Mouse (Mus musculus) neural tube, embryonic 11.5 days (tissue): ENCODE measurements at regions not wholly inside any gene's neighbourhood (a gene's known extent, or its start where the extent isn't known, plus 50 kb on each side); places are given as distances from the start of the nearest gene placed in this dataset.
A peak's percentile ranks its signal among the peaks of the same experiment; 100 is the strongest.
"Not testable (repeated sequence)": the region's sequence is repeated elsewhere in the genome, so short reads cannot be mapped to it uniquely, and the experiment has no call there.

Source experiments
- ATAC-seq: fragments of 200-750 bp; cut with Nextera tagmentation; 2 replicates; pipeline ENCODE4 v1.8.0; 2017; ENCODE audit warnings: moderate number of reproducible peaks, mild to moderate bottlenecking, moderate TSS enrichment, moderate library complexity; ENCODE audit not compliant: insufficient read depth, low FRiP score, low TSS enrichment
- DNase-seq: peaks from one replicate; pipeline ENCODE4 v3.0.0-alpha.2; 2015; ENCODE audit warnings: low spot score
- H3K27ac ChIP-seq: fragments of 300-500 bp; sonication (generic); 2 replicates; pipeline ENCODE4 v1.5.1; 2014; ENCODE audit warnings: low read depth, mild to moderate bottlenecking, low read length
- H3K27me3 ChIP-seq: fragments of 300-500 bp; sonication (generic); 2 replicates; pipeline ENCODE4 v1.6.1; 2014; ENCODE audit warnings: mild to moderate bottlenecking, low read length, mixed read lengths; ENCODE audit not compliant: control insufficient read depth, insufficient read depth
- H3K36me3 ChIP-seq: fragments of 300-500 bp; sonication (generic); 2 replicates; pipeline ENCODE4 v1.6.1; 2014; ENCODE audit warnings: mild to moderate bottlenecking, low read length, moderate library complexity, mixed read lengths; ENCODE audit not compliant: control insufficient read depth, insufficient read depth
- H3K4me1 ChIP-seq: fragments of 300-500 bp; sonication (generic); 2 replicates; pipeline ENCODE4 v1.6.1; 2014; ENCODE audit warnings: low read length, mixed read lengths; ENCODE audit not compliant: control insufficient read depth, insufficient read depth
- H3K4me2 ChIP-seq: fragments of 300-500 bp; sonication (generic); 2 replicates; pipeline ENCODE4 v1.6.1; 2014; ENCODE audit warnings: low read depth, mild to moderate bottlenecking, moderate library complexity
- H3K4me3 ChIP-seq: fragments of 300-500 bp; sonication (generic); 2 replicates; pipeline ENCODE4 v1.5.1; 2014; ENCODE audit warnings: low read depth, low read length
- H3K9ac ChIP-seq: fragments of 300-500 bp; sonication (generic); 2 replicates; pipeline ENCODE4 v1.6.1; 2014; ENCODE audit warnings: mild to moderate bottlenecking, low read length
- H3K9me3 ChIP-seq: fragments of 300-500 bp; sonication (generic); 2 replicates; pipeline ENCODE4 v1.6.1; 2016; ENCODE audit warnings: low read length; ENCODE audit not compliant: control insufficient read depth
- WGBS: fragments of 180-500 bp; shearing (Covaris S2); extraction: QIAGEN DNeasy Blood & Tissue Kit; methylation state at CpG from one replicate; pipeline ENCODE4 v1.1.7; 2014; 5-methylcytosine and 5-hydroxymethylcytosine counted together

DNA sequence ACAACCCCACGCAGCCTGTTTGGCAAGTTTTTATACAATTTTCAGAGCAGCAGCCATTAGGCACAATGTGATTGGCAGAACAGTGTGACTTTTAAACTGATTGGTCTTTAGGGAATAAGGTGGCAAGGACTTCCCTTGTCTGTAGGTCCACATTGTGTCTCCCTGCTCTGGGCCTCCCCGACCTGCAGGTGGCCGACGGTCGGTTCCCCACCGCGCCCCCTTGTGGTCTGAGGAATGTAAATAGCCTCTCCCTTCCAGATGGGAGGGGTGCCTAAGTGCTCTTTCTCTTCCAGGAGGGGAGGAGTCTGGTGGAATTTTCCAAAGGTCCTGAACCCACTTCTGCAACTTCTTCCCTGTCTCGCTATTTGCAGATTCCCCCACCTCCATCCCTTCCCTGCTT lies 52.5 kb upstream of the Prr5 start:
- not testable (repeated sequence) for H3K27me3 ChIP-seq, H3K27ac ChIP-seq, ATAC-seq, H3K4me3 ChIP-seq, H3K9me3 ChIP-seq, H3K36me3 ChIP-seq, H3K9ac ChIP-seq, H3K4me2 ChIP-seq
- DNase-seq: peak; percentile 68
- peaks cover 11% of the 10 kb centered on the region for H3K4me1 ChIP-seq
- WGBS: 14% methylated on average over 8 of the region's 8 CpGs

DNA sequence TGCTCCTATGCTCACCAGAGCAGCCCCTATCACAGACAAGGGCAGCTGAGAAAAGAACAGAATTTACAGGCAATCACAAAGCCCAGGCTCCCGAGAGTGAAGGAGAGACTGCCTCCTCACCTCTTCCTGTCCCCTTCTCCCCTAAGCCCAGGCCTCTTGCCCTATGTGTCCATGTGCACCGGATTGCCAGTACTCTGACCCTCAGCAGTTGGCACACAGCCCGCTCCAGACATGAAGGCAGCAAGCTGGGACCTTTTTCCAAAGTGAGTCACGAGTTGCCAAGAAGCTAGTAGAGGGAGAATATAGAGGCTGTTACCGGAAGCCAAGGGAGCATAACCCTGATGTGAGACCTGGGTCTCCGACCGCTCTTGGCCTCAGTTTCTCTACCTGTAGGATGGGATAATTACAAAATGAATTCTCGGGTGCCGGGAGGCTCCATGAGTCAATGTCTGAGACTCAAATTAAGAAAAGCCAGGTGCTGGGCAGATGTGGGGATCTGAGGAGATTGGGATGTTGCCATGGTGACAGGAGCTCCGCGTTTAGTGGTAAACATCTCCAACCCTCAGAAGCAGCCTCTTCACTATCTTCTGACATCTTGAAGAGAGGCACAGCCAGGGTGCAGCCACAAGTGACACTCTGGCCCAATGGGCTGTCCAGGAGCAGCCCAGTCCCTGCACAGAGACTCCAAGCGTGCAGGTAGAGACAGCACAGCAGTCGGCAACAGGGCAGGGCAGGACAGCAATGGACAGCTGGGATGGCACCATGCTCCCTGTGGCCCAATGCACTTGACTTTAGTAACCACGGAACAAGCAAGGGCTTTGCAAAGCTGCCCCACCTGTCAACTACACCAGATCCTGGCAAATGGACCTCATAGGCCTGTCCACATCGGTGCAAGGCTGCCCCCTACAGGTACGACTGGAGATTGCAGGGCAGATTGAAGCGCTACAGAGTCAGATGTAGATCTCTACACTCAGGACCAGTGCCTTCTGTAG lies 55.6 kb upstream of the Prr5 start:
- Histone ChIP-seq H3K9me3 (no peaks in the 10 kb centered on the region), H3K4me2 (no peak overlapping the region), H3K4me1 (peaks cover 13% of the 10 kb centered on the region; the same call in 1 of the 2 replicates), H3K36me3 (no peaks in the 10 kb centered on the region), H3K27me3 (no peaks in the 10 kb centered on the region), H3K9ac (0 out of 2 replicates have a peak overlapping the region, but pooled peaks have one; percentile 22), H3K4me3 (no peak overlapping the region), H3K27ac (peak overlapping the region; percentile 20; the same call in 1 of the 2 replicates)
- ATAC-seq: peak; percentile 46; the same call in 1 of the 2 replicates
- WGBS: 56% methylated on average over 17 of the region's 17 CpGs
- peak; percentile 89 for DNase-seq

DNA sequence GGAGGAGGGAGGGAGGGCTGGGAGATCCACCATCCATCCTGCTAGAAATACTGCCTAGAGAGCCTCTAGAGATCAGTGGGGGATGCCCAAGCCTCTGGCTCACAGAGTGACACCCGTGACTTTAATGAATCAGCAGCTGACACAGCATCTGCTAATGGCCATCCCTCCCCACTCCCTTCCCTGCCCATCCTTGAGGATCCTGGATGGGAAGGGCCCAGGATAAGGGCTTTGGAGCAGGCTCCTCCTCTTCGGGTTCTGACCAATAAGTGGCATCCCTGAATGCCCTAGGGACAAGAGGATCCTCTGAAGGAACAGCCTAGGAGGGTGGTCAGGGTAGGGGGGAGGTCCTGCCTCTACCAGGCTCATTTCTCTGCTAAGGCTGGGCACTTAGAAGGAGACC lies 55.3 kb upstream of the Rtl6 start:
- Histone ChIP-seq H3K27me3 (no peaks in the 10 kb centered on the region), H3K4me3 (no peak overlapping the region), H3K36me3 (no peaks in the 10 kb centered on the region), H3K9me3 (no peaks in the 10 kb centered on the region), H3K9ac (no peak overlapping the region), H3K4me1 (peaks cover 13% of the 10 kb centered on the region; the same call in 1 of the 2 replicates), H3K4me2 (no peak overlapping the region), H3K27ac (0 out of 2 replicates have a peak overlapping the region, but pooled peaks have one; percentile 8)
- 19% methylated on average over 2 of the region's 2 CpGs for WGBS
- no peak for DNase-seq
- ATAC-seq: no peak

DNA sequence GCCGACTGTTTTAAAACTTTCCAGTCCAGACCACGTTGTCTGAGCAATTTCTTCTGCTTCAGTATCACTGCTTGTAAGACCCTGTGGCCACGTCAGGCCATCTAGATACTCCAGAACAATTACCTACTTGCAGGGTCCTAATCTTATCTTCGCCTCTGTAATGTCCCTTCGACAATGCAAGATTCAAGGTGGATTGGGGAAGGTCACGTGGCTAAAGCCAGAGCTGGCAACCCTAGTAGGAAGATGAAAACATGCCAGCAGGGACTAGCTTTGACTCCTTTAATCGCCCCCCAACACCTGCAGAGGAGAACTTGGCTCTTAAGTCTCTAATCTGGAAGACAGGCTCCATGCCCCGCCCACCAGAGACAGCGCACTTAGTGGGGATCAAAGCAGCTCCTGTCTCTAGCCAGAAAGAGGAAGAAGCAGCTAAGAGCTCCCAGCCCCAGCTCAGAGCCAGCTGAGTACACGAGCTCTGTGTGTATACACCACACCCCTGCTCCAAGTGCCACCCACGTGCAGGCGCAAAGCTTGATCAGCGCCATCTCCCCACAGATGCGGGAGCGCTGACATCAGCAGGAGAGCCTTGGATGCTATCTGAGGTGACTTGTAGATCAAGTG lies 52.3 kb upstream of the Rtl6 start:
- H3K4me3 ChIP-seq: no peak overlapping the region
- DNase-seq (no peak), ATAC-seq (no peak)
- H3K36me3 ChIP-seq: no peaks in the 10 kb centered on the region
- peaks cover 13% of the 10 kb centered on the region; the same call in 1 of the 2 replicates for H3K4me1 ChIP-seq
- 62% methylated on average over 15 of the region's 15 CpGs for WGBS
- no peak overlapping the region for H3K4me2 ChIP-seq
- no peak overlapping the region for H3K9ac ChIP-seq
- no peaks in the 10 kb centered on the region for H3K9me3 ChIP-seq
- H3K27ac ChIP-seq: no peak overlapping the region
- no peaks in the 10 kb centered on the region for H3K27me3 ChIP-seq

DNA sequence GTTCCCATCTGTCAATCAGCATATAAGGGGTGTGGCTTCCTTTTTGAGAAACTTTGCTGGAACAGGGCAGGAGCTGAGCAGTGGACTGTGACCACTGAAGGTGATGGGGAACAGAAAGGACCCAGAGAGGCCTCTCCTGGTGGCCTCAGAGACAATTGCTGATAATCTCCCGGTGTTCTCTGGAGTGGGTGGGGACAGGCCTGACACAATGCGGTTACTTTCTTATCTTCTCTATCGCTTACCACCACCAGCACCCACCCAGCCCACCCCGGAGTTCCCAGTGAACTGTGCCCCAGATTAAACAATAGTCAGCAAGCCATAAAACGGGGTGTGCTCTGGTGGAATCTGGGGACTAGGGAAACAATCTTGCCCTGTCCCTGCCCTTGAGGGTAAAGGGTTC lies 51.4 kb upstream of the Rtl6 start:
- Histone ChIP-seq H3K4me3 (no peak overlapping the region), H3K4me1 (peaks cover 13% of the 10 kb centered on the region; the same call in 1 of the 2 replicates), H3K27me3 (no peaks in the 10 kb centered on the region), H3K27ac (no peak overlapping the region), H3K9me3 (no peaks in the 10 kb centered on the region), H3K9ac (no peak overlapping the region), H3K4me2 (no peak overlapping the region), H3K36me3 (no peaks in the 10 kb centered on the region)
- 87% methylated on average over 5 of the region's 5 CpGs for WGBS
- DNase-seq: no peak
- ATAC-seq: no peak
